Mouse (Mus musculus): ENCODE results near the gene Grin3b. TPM values are rescaled to one million over a fixed set of nuclear protein-coding genes. Genes with fewer than 3 reads are reported as not detected.
"Not testable (repeated sequence)": the region's sequence is repeated elsewhere in the genome, so short reads cannot be mapped to it uniquely, and the experiment has no call there.

The Grin3b gene
- polyA plus RNA-seq, 1 experiment from 2014 or later: 0.50 TPM

DNA sequence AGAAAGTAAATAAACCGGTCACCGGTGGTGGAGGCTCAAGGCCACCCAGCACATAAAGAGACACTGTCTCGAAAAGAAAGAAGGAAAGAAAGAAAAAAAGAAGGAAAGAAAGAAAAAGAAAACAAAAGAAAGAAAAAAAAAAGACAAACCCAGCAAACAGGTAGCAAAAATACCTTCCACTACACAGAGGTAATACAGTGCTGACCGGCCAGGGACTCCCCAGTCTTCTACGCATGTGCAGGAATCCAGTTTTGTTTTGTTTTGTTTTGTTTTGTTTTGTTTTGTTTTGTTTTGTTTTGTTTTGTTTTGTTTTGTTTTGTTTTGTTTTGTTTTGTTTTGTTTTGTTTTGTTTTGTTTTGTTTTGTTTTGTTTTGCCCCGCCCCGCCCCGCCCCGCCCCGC, 11.1 kb upstream of the Grin3b start:
- not testable (repeated sequence) for H3K9me3 ChIP-seq; H3K27me3 ChIP-seq; H3K9ac ChIP-seq (replicated peaks); H3K27ac ChIP-seq (replicated peaks)
- ATAC-seq (replicated peaks): peak; percentile 49; the same call in 1 of the 2 replicates
- Histone ChIP-seq H3K4me2 (replicated peaks) (peak overlapping the region; percentile 25; the same call in 1 of the 2 replicates), H3K4me1 (peaks cover 10% of the 10 kb centered on the region), H3K4me3 (peak overlapping the region; percentile 67), H3K36me3 (peaks cover 21% of the 10 kb centered on the region)
- WGBS: 34% methylated on average over 10 of the region's 10 CpGs

DNA sequence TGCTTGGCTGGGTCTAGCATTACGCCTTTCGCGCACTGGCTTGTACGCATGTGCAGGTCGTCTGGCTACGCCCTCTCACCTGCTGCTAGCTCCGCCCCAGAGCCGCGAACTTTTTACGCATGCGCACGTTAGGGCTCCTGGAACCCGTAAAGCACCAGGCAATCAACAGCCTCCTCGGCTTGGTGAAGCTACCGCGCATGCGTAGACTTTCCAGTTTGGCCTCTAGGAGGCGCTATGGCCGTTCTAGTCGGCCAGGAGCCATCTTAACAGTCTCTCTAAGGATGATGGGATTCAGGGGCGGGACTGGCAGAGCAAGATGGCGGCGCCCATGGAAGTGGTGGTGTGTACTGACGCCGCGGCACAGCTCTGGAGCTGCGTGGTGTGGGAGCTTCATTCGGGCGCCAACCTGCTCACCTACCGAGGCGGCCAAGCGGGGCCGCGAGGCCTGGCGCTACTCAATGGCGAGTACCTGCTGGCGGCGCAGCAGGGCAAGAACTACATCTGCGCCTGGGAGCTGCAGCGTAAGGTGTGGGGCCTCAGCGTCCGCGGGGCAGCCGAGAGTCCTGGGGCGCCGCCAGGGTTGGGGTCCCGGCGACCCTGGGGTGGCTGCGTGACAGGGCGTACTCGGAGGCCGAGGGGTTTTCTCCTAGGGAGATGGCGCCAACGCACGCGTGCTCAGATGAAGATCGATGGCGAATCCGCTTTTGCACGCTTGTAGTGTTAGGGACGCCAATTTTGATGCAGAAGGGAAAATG, 10.5 kb upstream of the Grin3b start, which contains the start of gene Wdr18:
Gene Wdr18, plus strand, starts transcription at position 306 of the 755 bp plus-strand sequence.
- Histone ChIP-seq H3K9me3 (no peaks in the 10 kb centered on the region), H3K27ac (replicated peaks) (peak within 1 kb of the TSS; percentile 51), H3K4me3 (peak within 1 kb of the TSS; percentile 67), H3K4me2 (replicated peaks) (peak within 1 kb of the TSS; percentile 74), H3K36me3 (peaks cover 23% of the 10 kb centered on the region), H3K4me1 (peaks cover 10% of the 10 kb centered on the region), H3K27me3 (no peaks in the 10 kb centered on the region), H3K9ac (replicated peaks) (peak within 1 kb of the TSS; percentile 73)
- ATAC-seq (replicated peaks): peak; percentile 96
- WGBS: under 1% methylated on average over 61 of the region's 61 CpGs

DNA sequence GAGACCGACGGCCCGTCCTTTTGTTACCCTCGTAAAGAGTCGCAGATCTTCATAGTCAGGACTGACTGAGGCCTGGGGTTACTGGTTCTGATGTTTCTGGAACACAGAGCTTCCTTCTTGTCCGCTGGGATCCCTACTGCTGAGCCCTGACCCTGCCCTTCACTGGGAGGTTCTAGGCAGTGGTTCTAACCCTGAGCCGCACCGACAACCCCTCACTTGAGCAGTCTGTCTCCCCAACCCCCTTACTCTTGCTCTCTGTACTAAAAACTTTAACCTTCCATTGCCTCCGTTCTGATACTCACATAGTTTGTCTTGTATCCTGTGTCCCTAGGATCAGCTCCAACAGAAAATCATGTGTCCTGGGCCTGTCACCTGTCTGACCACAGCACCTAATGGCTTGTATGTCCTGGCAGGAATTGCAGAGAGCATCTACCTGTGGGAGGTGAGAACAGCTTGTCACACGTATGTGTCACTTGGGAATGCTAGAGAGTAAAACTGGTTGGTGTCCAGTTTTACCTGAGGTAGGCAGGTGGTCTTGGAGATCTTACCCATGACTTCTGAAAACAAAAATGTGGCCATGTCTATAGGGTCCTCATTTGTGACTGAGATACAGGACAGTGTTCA, 9.7 kb upstream of the Grin3b start:
- peaks cover 10% of the 10 kb centered on the region for H3K4me1 ChIP-seq

DNA sequence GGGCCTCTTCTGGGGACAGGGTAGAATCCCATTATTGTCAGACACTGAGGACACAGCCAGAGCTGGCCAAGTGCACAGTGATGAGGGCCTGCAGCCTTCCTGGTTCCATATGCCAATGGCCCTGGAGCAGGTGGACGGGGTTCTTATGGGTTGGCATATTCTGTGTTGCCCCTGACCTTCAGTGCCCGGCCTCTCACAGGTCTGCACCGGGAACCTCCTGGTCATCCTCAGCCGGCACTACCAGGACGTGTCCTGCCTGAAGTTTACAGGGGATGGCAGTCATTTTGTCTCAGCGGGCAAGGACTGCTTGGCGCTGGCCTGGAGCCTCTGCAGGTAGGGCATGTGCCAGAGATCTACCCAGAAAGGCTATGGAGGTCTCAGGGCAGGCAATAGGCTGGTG, 5.8 kb upstream of the Grin3b start:
- H3K36me3 ChIP-seq: peaks cover 52% of the 10 kb centered on the region
- no peak for ATAC-seq (replicated peaks)
- WGBS: 94% methylated on average over 7 of the region's 7 CpGs

More for the DNA sequence above, 9.7 kb upstream of the Grin3b start:
- Histone ChIP-seq H3K9me3 (no peaks in the 10 kb centered on the region), H3K27me3 (no peaks in the 10 kb centered on the region), H3K9ac (replicated peaks) (peak overlapping the region; percentile 73), H3K4me2 (replicated peaks) (peak overlapping the region; percentile 74), H3K27ac (replicated peaks) (no peak overlapping the region), H3K4me3 (peak overlapping the region; percentile 67), H3K36me3 (peaks cover 30% of the 10 kb centered on the region)
- 16% methylated on average over 10 of the region's 10 CpGs for WGBS
- ATAC-seq (replicated peaks): 0 out of 2 replicates have a peak, but pooled peaks have one; percentile 0

DNA sequence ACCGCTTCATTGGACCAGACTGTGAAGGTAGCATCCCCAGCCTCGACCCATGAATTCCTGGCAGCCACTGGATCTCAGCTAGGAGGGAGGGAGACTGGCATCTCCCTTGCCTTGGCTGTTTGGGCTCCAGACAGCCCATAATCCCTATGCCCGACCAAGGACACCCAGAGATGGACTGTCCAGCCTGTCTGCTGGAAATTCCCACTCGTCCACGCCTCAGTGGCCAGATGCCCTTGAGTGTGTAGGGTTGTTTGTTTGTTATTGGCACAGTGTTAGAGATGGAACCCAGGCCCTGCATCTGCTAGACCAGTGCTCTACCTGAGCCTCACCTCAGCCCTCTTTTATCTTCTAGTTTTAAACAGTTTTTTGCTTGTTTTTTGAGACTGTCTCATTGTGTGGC, 5.2 kb upstream of the Grin3b start:
- ATAC-seq (replicated peaks): no peak
- Histone ChIP-seq H3K4me3 (no peak overlapping the region), H3K9me3 (no peaks in the 10 kb centered on the region), H3K36me3 (peaks cover 52% of the 10 kb centered on the region), H3K27ac (replicated peaks) (no peak overlapping the region), H3K4me1 (peaks cover 18% of the 10 kb centered on the region), H3K4me2 (replicated peaks) (no peak overlapping the region), H3K27me3 (peaks cover 11% of the 10 kb centered on the region; the same call in 1 of the 2 replicates), H3K9ac (replicated peaks) (no peak overlapping the region)
- 95% methylated on average over 5 of the region's 5 CpGs for WGBS

More for the DNA sequence above, 5.8 kb upstream of the Grin3b start:
- Histone ChIP-seq H3K9ac (replicated peaks) (no peak overlapping the region), H3K9me3 (no peaks in the 10 kb centered on the region), H3K4me3 (no peak overlapping the region), H3K4me2 (replicated peaks) (no peak overlapping the region), H3K4me1 (peaks cover 18% of the 10 kb centered on the region), H3K27me3 (peaks cover 5% of the 10 kb centered on the region; the same call in 1 of the 2 replicates), H3K27ac (replicated peaks) (no peak overlapping the region)

DNA sequence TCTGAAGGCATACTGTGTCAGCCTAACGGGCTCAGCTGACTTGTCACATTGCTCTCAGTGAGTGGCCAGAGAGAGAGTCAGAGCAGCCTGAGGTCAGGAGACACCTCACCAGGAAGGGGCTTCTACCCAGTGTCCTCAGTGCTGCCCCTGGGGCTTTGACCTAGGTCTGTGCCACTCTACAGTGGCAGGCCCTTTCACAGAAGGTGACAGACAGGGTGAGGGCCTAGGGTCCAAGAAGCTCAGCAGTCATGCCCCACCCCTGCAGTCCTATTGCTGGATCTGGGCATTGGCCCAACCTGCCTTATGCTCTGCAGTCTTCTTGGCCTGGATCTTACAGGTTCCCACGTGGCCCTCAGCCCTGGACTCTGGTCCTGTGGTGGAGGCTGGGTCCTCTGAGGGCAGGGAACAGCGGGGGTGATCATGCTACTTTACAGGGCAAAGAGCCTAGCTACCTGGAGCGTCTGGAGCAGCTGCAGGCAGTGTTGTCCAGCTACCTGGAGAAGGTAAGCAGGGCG, 3.6 kb upstream of the Grin3b start:
- Histone ChIP-seq H3K27ac (replicated peaks) (no peak overlapping the region), H3K4me3 (no peak overlapping the region), H3K27me3 (peaks cover 25% of the 10 kb centered on the region), H3K9ac (replicated peaks) (no peak overlapping the region), H3K36me3 (peaks cover 52% of the 10 kb centered on the region), H3K4me1 (peaks cover 16% of the 10 kb centered on the region), H3K4me2 (replicated peaks) (no peak overlapping the region), H3K9me3 (no peaks in the 10 kb centered on the region)
- WGBS: 90% methylated on average over 5 of the region's 5 CpGs
- ATAC-seq (replicated peaks): no peak

DNA sequence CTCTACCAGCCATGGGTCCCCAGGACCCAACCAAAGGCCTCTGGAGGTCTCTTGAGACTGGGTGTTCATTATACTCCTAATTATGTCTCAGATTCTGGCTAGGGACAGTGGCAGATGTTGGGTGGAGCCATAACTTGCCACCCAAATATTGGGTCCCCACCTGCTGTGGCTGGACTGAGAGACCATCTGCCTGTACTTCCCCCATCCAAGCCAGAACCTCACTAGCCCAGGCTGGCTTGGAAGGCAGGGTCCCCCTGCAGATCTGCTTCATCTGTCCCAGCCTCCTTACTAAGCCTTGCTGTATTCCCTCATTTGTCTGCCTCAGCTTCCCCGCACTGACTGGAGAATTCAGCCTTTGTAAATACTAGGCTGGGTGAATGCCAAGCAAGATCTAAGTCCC, 2.3 kb upstream of the Grin3b start:
- peaks cover 32% of the 10 kb centered on the region for H3K27me3 ChIP-seq
- 72% methylated on average over 1 of the region's 1 CpGs for WGBS
- no peak overlapping the region for H3K9ac ChIP-seq (replicated peaks)
- H3K9me3 ChIP-seq: no peaks in the 10 kb centered on the region
- no peak overlapping the region for H3K4me3 ChIP-seq
- peaks cover 16% of the 10 kb centered on the region for H3K4me1 ChIP-seq
- H3K27ac ChIP-seq (replicated peaks): no peak overlapping the region
- peaks cover 42% of the 10 kb centered on the region for H3K36me3 ChIP-seq
- no peak overlapping the region for H3K4me2 ChIP-seq (replicated peaks)
- ATAC-seq (replicated peaks): no peak

DNA sequence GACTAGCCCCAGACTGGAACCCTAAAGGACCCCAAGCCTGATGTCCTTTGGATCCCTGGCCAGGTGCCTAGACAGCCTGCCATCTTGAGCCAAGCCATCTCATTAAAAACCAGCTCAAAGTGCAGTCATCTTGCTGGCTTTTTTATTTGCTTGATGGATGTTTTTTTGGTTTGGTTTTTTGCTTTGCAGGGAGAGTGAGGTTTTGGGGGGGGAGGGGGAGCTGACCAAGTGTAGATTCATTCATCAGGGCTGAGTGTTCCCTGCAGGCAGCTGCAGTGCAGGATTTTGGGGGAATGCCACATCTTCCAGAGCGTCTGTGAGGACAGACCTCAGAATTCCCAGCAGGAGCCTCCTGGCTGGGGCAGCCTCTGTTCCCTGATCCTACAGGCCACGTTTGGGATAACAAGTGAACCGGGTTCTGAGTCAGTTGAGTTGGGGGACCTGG, 1.4 kb upstream of the Grin3b start:
- H3K27me3 ChIP-seq: peaks cover 32% of the 10 kb centered on the region
- H3K4me1 ChIP-seq: peaks cover 16% of the 10 kb centered on the region
- peaks cover 34% of the 10 kb centered on the region for H3K36me3 ChIP-seq
- H3K9me3 ChIP-seq: no peaks in the 10 kb centered on the region
- no peak for ATAC-seq (replicated peaks)
- H3K4me3 ChIP-seq: no peak overlapping the region
- 11% methylated on average over 3 of the region's 3 CpGs for WGBS
- no peak overlapping the region for H3K4me2 ChIP-seq (replicated peaks)
- H3K9ac ChIP-seq (replicated peaks): no peak overlapping the region
- no peak overlapping the region for H3K27ac ChIP-seq (replicated peaks)

DNA sequence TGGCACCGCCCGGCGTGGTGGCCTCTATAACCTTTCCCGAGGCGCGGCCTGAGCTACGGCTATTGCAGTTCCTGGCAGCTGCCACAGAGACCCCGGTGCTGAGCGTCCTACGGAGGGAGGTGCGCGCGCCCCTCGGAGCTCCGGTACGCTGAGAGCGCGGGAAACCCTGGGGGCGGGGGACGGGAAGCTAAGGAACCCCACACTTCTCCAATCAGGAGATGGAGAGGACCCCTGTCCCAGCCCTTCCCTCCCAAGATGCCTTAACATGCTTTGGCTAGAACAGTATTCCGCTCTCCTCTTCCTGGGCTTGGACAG, 625 bp downstream of the Grin3b start:
- peaks cover 31% of the 10 kb centered on the region for H3K36me3 ChIP-seq

DNA sequence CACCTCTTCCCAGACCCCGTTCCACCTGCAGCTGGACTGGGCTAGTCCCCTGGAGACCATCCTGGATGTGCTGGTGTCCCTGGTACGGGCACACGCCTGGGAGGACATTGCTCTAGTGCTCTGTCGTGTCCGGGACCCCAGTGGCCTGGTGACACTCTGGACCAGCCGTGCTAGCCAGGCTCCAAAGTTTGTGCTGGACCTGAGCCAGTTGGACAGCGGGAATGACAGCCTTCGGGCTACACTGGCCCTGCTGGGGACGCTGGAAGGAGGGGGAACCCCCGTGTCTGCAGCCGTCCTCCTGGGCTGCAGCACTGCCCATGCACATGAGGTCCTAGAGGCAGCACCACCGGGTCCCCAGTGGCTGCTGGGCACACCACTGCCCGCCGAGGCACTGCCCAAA, 2.3 kb downstream of the Grin3b start:
- no peak overlapping the region for H3K27ac ChIP-seq (replicated peaks)
- H3K9me3 ChIP-seq: no peaks in the 10 kb centered on the region
- H3K27me3 ChIP-seq: peaks cover 32% of the 10 kb centered on the region
- peaks cover 16% of the 10 kb centered on the region for H3K4me1 ChIP-seq
- WGBS: 62% methylated on average over 14 of the region's 14 CpGs
- ATAC-seq (replicated peaks): no peak
- H3K4me3 ChIP-seq: no peak overlapping the region
- no peak overlapping the region for H3K9ac ChIP-seq (replicated peaks)
- H3K4me2 ChIP-seq (replicated peaks): no peak overlapping the region
- H3K36me3 ChIP-seq: peaks cover 31% of the 10 kb centered on the region

More for the DNA sequence above, 625 bp downstream of the Grin3b start:
- peaks cover 16% of the 10 kb centered on the region for H3K4me1 ChIP-seq
- peak overlapping the region; percentile 34 for H3K9ac ChIP-seq (replicated peaks)
- peak overlapping the region; percentile 33 for H3K4me3 ChIP-seq
- H3K27me3 ChIP-seq: peaks cover 32% of the 10 kb centered on the region
- no peak for ATAC-seq (replicated peaks)
- 4% methylated on average over 21 of the region's 21 CpGs for WGBS
- H3K9me3 ChIP-seq: no peaks in the 10 kb centered on the region
- peak overlapping the region; percentile 48 for H3K4me2 ChIP-seq (replicated peaks)
- H3K27ac ChIP-seq (replicated peaks): no peak overlapping the region

DNA sequence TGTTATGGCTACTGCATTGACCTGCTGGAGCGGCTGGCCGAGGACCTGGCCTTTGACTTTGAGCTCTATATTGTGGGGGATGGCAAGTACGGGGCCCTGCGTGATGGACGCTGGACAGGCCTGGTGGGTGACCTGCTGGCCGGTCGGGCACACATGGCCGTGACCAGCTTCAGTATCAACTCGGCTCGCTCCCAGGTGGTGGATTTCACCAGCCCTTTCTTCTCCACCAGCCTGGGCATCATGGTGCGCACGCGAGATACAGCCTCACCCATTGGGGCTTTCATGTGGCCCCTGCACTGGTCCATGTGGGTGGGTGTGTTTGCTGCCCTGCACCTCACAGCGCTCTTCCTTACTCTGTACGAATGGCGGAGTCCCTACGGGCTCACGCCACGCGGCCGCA, 3.6 kb downstream of the Grin3b start:
- no peak for ATAC-seq (replicated peaks)
- WGBS: 91% methylated on average over 21 of the region's 21 CpGs
- Histone ChIP-seq H3K27me3 (peaks cover 32% of the 10 kb centered on the region), H3K4me2 (replicated peaks) (no peak overlapping the region), H3K9me3 (no peaks in the 10 kb centered on the region), H3K36me3 (peaks cover 40% of the 10 kb centered on the region), H3K4me3 (no peak overlapping the region), H3K9ac (replicated peaks) (no peak overlapping the region), H3K4me1 (peaks cover 12% of the 10 kb centered on the region), H3K27ac (replicated peaks) (no peak overlapping the region)

DNA sequence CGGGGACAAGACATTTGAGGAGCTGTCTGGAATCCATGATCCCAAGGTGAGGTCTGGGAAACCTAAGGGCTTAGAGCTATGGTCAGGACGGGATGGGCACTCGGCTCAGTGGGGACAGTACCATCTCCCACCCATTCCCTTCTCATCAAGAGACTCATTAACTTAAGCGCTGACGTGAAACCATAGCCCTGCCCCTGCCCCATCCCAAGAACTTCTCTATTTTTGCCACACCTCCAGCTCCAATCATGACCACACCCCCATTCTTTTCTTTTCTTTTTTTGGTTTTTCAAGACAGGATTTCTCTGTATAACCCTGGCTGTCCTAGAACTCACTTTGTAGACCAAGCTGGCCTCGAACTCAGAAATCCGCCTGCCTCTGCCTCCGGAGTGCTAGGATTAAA, 4.2 kb downstream of the Grin3b start:
- no peak overlapping the region for H3K9ac ChIP-seq (replicated peaks)
- ATAC-seq (replicated peaks): no peak
- H3K4me1 ChIP-seq: peaks cover 8% of the 10 kb centered on the region
- H3K36me3 ChIP-seq: peaks cover 42% of the 10 kb centered on the region
- no peaks in the 10 kb centered on the region for H3K9me3 ChIP-seq
- H3K4me3 ChIP-seq: no peak overlapping the region
- no peak overlapping the region for H3K27ac ChIP-seq (replicated peaks)
- H3K4me2 ChIP-seq (replicated peaks): no peak overlapping the region
- WGBS: 90% methylated on average over 8 of the region's 8 CpGs
- H3K27me3 ChIP-seq: peaks cover 27% of the 10 kb centered on the region

Measured in forebrain, embryonic 15.5 days (tissue).